Mouse (Mus musculus) embryonic fibroblast, embryonic 13.5 days (primary cell): ENCODE measurements around the gene Nid1. TPM values are rescaled to one million over a fixed set of nuclear protein-coding genes. Genes with fewer than 3 reads are reported as not detected.

Experiments used
- H3K27ac ChIP-seq: 2 replicates; pipeline ENCODE4 v1.5.1; 2012; ENCODE audit warnings: low read length, control low read depth, inconsistent platforms; ENCODE audit not compliant: insufficient read depth
- H3K4me1 ChIP-seq: 2 replicates; pipeline ENCODE4 v1.6.1; 2011; ENCODE audit warnings: low read length; ENCODE audit not compliant: control insufficient read depth, insufficient read depth
- H3K4me3 ChIP-seq: 2 replicates; pipeline ENCODE4 v1.5.1; 2011; ENCODE audit warnings: mild to moderate bottlenecking, control low read depth, low read length; ENCODE audit not compliant: insufficient read depth
- CTCF ChIP-seq: IDR thresholded peaks from 2 replicates; pipeline ENCODE4 v1.5.1; 2011; ENCODE audit warnings: mild to moderate bottlenecking, control low read depth, low read length, moderate library complexity, borderline replicate concordance; ENCODE audit not compliant: insufficient read depth
- POLR2A ChIP-seq: IDR thresholded peaks from 2 replicates; pipeline ENCODE4 v1.6.1; 2011; ENCODE audit warnings: low read depth, mild to moderate bottlenecking, control low read depth, low read length, moderate library complexity
- polyA plus RNA-seq: library from polyadenylated mRNA; stranded (reverse); fragments of >200 nt; gene quantifications from 2 replicates; pipeline ENCODE4 v1.2.4, GENCODE M21; 2011; ENCODE audit warnings: low read depth; ENCODE audit not compliant: missing spikeins, insufficient read length

Nid1 gene
- polyA plus RNA-seq, 1 experiment = 407 TPM

- TF ChIP-seq POLR2A = no peak
- TF ChIP-seq CTCF = no peak
- Histone ChIP-seq H3K4me1 (peaks cover 3% of the 10 kb centered on the region; the same call in 1 of the 2 replicates), H3K4me3 (no peak overlapping the region), H3K27ac (no peak overlapping the region)
Measured at GRCm38 (mm10) chr13:13546792-13547191, 109.4 kb downstream of the Nid1 start.

- peaks cover 4% of the 10 kb centered on the region; the same call in 1 of the 2 replicates for H3K4me1 ChIP-seq
- no peak for TF ChIP-seq CTCF
- TF ChIP-seq POLR2A = no peak
- no peak overlapping the region for H3K4me3 ChIP-seq
- no peak overlapping the region for H3K27ac ChIP-seq
Measured at GRCm38 (mm10) chr13:13547889-13548288, 110.5 kb downstream of the Nid1 start.

GRCm38 (mm10) chr13:13548431-13549190 is 111.3 kb downstream of the Nid1 start:
- H3K27ac ChIP-seq = no peak overlapping the region
- peaks cover 4% of the 10 kb centered on the region; the same call in 1 of the 2 replicates for H3K4me1 ChIP-seq
- TF ChIP-seq CTCF = no peak
- no peak for TF ChIP-seq POLR2A
- H3K4me3 ChIP-seq = no peak overlapping the region

- Histone ChIP-seq H3K4me1 (peaks cover 4% of the 10 kb centered on the region; the same call in 1 of the 2 replicates), H3K4me3 (no peak overlapping the region), H3K27ac (no peak overlapping the region)
- TF ChIP-seq CTCF (no peak), POLR2A (no peak)
Measured at GRCm38 (mm10) chr13:13549687-13550660, 112.6 kb downstream of the Nid1 start.

GRCm38 (mm10) chr13:13552020-13552419 is 114.7 kb downstream of the Nid1 start:
- no peak overlapping the region for H3K27ac ChIP-seq
- no peak for TF ChIP-seq POLR2A
- TF ChIP-seq CTCF = no peak
- peaks cover 4% of the 10 kb centered on the region; the same call in 1 of the 2 replicates for H3K4me1 ChIP-seq
- H3K4me3 ChIP-seq = no peak overlapping the region

- peaks cover 4% of the 10 kb centered on the region; the same call in 1 of the 2 replicates for H3K4me1 ChIP-seq
- no peak overlapping the region for H3K27ac ChIP-seq
- no peak for TF ChIP-seq CTCF
- no peak for TF ChIP-seq POLR2A
- no peak overlapping the region for H3K4me3 ChIP-seq
Measured at GRCm38 (mm10) chr13:13553660-13554059, 116.3 kb downstream of the Nid1 start.

GRCm38 (mm10) chr13:13555196-13555595 is 117.8 kb downstream of the Nid1 start:
- no peak for TF ChIP-seq POLR2A
- H3K4me3 ChIP-seq = no peak overlapping the region
- no peak overlapping the region for H3K27ac ChIP-seq
- peaks cover 3% of the 10 kb centered on the region; the same call in 1 of the 2 replicates for H3K4me1 ChIP-seq

- no peaks in the 10 kb centered on the region for H3K4me1 ChIP-seq
- H3K27ac ChIP-seq = no peak overlapping the region
- TF ChIP-seq CTCF (no peak), POLR2A (no peak)
- H3K4me3 ChIP-seq = no peak overlapping the region
Measured at GRCm38 (mm10) chr13:13557001-13557743, 119.8 kb downstream of the Nid1 start.

GRCm38 (mm10) chr13:13558251-13558650 is 120.9 kb downstream of the Nid1 start:
- H3K4me3 ChIP-seq = no peak overlapping the region
- H3K4me1 ChIP-seq = peaks cover 4% of the 10 kb centered on the region; the same call in 1 of the 2 replicates
- TF ChIP-seq CTCF = no peak
- no peak for TF ChIP-seq POLR2A
- H3K27ac ChIP-seq = no peak overlapping the region
